Mouse (Mus musculus) c-Kit-positive CD71-negative TER-119-negative erythroid progenitor cells, embryonic 14.5 days (primary cell): ENCODE measurements around the gene Cacnb1.

ENCODE experiments used
- DNase-seq: peaks from one replicate; pipeline ENCODE4 v3.0.0-alpha.2; 2013; ENCODE audit warnings: low read depth

Cacnb1 gene

GRCm38 (mm10) chr11:98022555-98023371, at the start of gene Cacnb1:
Gene Cacnb1, minus strand, starts transcription at chr11:98023034.
- DNase-seq: no peak

- no peak for DNase-seq
Observed at GRCm38 (mm10) chr11:98067255-98067654, 44.4 kb upstream of the Cacnb1 start.

GRCm38 (mm10) chr11:98066201-98066600, 43.4 kb upstream of the Cacnb1 start:
- DNase-seq: no peak

- DNase-seq: no peak
Observed at GRCm38 (mm10) chr11:98061904-98062562, 39.2 kb upstream of the Cacnb1 start.

- DNase-seq: no peak
Observed at GRCm38 (mm10) chr11:98061441-98061840, 38.6 kb upstream of the Cacnb1 start.

GRCm38 (mm10) chr11:98060104-98060692, 37.4 kb upstream of the Cacnb1 start:
- DNase-seq: no peak

GRCm38 (mm10) chr11:98059662-98060061, 36.8 kb upstream of the Cacnb1 start:
- DNase-seq: no peak

- no peak for DNase-seq
Observed at GRCm38 (mm10) chr11:98057998-98058397, 35.2 kb upstream of the Cacnb1 start.

GRCm38 (mm10) chr11:98057466-98057865, 34.6 kb upstream of the Cacnb1 start:
- no peak for DNase-seq

GRCm38 (mm10) chr11:98052989-98053834, 30.4 kb upstream of the Cacnb1 start, which contains the start of gene Stac2:
Gene Stac2, minus strand, starts transcription at chr11:98053462.
- DNase-seq: no peak

- no peak for DNase-seq
Observed at GRCm38 (mm10) chr11:98052129-98052988, 29.5 kb upstream of the Cacnb1 start.

- DNase-seq: no peak
Observed at GRCm38 (mm10) chr11:98051611-98052128, 28.8 kb upstream of the Cacnb1 start.

GRCm38 (mm10) chr11:98050940-98051339, 28.1 kb upstream of the Cacnb1 start:
- DNase-seq: no peak

GRCm38 (mm10) chr11:98050520-98050815, 27.6 kb upstream of the Cacnb1 start:
- DNase-seq: no peak

GRCm38 (mm10) chr11:98049672-98050519, 27.1 kb upstream of the Cacnb1 start:
- DNase-seq: no peak

GRCm38 (mm10) chr11:98047745-98048144, 24.9 kb upstream of the Cacnb1 start:
- no peak for DNase-seq

- DNase-seq: no peak
Observed at GRCm38 (mm10) chr11:98046466-98046865, 23.6 kb upstream of the Cacnb1 start.

- no peak for DNase-seq
Observed at GRCm38 (mm10) chr11:98045596-98045995, 22.8 kb upstream of the Cacnb1 start.

- DNase-seq: no peak
Observed at GRCm38 (mm10) chr11:98044074-98044473, 21.2 kb upstream of the Cacnb1 start.

GRCm38 (mm10) chr11:98042741-98043140, 19.9 kb upstream of the Cacnb1 start:
- DNase-seq: no peak
